Mouse (Mus musculus) cortical plate, adult 2 months (tissue): ENCODE measurements around the gene Atad5. TPM values are rescaled to one million over a fixed set of nuclear protein-coding genes. Genes with fewer than 3 reads are reported as not detected.
A peak's percentile ranks its signal among the peaks of the same experiment; 100 is the strongest.

ENCODE experiments used
- H3K27ac ChIP-seq: fragments of 200-500 bp; 2 replicates; pipeline ENCODE4 v1.5.1; 2012; ENCODE audit warnings: low read length, control low read depth, inconsistent platforms; ENCODE audit not compliant: insufficient read depth
- H3K4me1 ChIP-seq: fragments of 200-500 bp; 2 replicates; pipeline ENCODE4 v1.6.1; 2011; ENCODE audit warnings: low read length; ENCODE audit not compliant: control insufficient read depth, insufficient read depth
- H3K4me3 ChIP-seq: fragments of 200-500 bp; 2 replicates; pipeline ENCODE4 v1.5.1; 2011; ENCODE audit warnings: mild to moderate bottlenecking, low read length, control low read depth; ENCODE audit not compliant: insufficient read depth
- CTCF ChIP-seq: fragments of 200-500 bp; IDR thresholded peaks from 2 replicates; pipeline ENCODE4 v1.5.1; 2011; ENCODE audit warnings: mild to moderate bottlenecking, control low read depth, low read length; ENCODE audit not compliant: insufficient read depth; ENCODE audit errors: extremely low read depth
- POLR2A ChIP-seq: fragments of 200-500 bp; IDR thresholded peaks from 2 replicates; pipeline ENCODE4 v1.6.1; 2011; ENCODE audit warnings: mild to moderate bottlenecking, low read length, control low read depth; ENCODE audit not compliant: insufficient read depth; ENCODE audit errors: extremely low read depth
- polyA plus RNA-seq: library from polyadenylated mRNA; depleted of rRNA; stranded (reverse); fragments of >200 nt; gene quantifications from 2 replicates; pipeline ENCODE4 v1.2.3, GENCODE M21; 2012

Atad5 gene
- polyA plus RNA-seq, 1 experiment: 2.9 TPM

DNA sequence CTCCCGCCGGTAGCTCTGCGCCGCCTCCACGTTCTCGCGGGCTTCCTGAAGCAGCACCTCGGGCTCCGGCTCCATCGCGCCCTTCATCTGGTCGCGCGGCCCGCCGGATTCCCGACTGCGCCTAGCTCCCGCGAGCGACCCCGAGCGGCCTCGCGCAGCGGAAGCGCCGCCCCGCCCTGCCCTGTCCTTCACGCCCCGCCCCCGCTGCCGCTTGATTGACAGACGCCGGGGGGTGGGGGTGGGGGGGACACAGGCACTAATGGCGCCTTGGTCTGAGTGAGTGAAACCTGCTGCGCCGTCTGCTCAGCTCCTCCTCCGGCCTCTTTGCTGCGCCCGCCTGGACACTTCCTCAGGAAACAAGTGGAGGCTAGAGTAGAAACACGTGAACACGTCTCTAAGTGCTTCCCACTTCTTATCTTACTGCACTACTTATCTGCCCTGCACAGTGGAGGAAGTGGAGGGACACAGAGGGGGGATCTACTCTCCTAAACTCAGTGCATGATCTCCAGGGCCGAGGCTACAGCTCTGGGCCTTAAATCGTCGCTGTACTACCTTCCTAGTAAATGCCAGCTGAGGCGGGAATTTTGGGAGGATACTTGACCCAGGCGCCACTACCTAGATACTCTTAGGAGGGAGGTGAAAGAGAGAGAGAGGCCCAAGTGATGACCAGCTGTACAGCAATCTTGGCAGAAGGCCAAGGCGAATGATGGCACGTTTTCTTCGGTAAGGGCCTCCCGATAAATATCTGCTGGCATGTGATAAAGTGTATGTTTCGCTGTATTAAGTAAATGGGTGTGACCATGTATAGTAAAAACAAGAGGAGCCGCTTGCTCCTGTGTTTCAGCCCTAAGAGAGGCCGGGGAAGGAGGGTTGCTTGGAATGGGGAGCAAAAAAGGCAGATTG is 8.1 kb upstream of the Atad5 start, which contains the start of gene Crlf3:
Gene Crlf3, minus strand, starts transcription at position 166 of the 903 bp plus-strand sequence.
- peak within 1 kb of the TSS; percentile 65 for H3K4me3 ChIP-seq
- peak within 1 kb of the TSS; percentile 71 for H3K27ac ChIP-seq
- TF ChIP-seq POLR2A: peak; percentile 49; the same call in 1 of the 2 replicates
- no peak for TF ChIP-seq CTCF
- peaks cover 4% of the 10 kb centered on the region; the same call in 1 of the 2 replicates for H3K4me1 ChIP-seq

- Histone ChIP-seq H3K4me1 (peaks cover 4% of the 10 kb centered on the region; the same call in 1 of the 2 replicates), H3K4me3 (no peak overlapping the region; the same call in 1 of the 2 replicates), H3K27ac (no peak overlapping the region)
- TF ChIP-seq CTCF: no peak
- TF ChIP-seq POLR2A: no peak
Observed at GRCm38 (mm10) chr11:80081786-80082319, 7.3 kb upstream of the Atad5 start.

DNA sequence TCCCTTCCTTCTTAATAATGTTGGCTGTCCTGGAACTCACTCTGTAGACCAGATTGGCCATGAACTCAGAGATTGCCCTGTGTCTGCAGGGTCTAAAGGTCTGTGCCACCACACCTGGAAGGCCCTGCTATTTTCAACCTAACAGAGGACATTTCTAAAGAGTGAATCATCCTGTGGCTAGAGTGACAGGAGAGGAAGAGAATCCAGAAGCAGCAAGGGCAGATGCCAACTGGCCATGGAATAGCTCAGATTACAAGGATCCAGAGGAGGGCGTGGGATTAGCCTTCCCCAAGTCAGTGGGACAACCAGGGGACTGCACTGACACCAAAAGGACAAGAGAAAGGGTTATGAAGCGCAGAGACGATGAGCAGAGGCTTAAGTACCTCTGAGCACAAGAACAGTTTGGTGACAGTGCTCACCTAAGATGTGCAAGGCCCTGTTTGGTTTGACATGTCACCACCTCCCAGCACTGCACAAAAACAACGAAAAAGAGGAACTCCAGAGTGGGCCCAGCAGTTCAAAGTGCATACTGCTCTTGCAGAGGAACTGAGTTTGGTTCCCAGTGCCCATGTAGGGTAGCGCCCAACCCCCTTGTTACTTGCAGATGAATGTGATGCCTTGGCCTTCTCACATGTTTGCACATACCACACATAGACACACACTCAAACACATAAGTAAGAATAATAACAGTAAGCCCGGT is 3.7 kb upstream of the Atad5 start:
- H3K4me1 ChIP-seq: peaks cover 4% of the 10 kb centered on the region; the same call in 1 of the 2 replicates
- TF ChIP-seq POLR2A (no peak), CTCF (no peak)
- no peak overlapping the region for H3K4me3 ChIP-seq

DNA sequence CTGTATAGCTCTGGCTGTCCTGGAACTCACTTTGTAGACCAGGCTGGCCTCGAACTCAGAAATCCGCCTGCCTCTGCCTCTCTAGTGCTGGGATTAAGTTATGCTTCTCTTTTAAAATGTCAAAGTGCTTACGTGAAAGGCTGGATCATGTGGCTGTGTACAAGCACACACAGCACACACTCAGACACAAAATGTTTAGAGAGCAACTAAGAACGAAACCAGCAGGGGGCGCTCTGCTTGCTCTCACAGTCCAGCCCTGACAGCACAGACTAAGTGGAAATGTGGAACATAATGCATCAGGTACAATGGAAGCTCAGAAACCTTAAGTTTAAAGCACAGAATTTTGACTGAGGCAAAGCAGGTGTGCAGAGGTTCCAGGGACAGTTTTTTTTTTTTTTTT is 2.4 kb upstream of the Atad5 start:
- Histone ChIP-seq H3K4me3 (no peak overlapping the region), H3K4me1 (no peaks in the 10 kb centered on the region), H3K27ac (no peak overlapping the region)
- TF ChIP-seq CTCF: peak; percentile 78
- TF ChIP-seq POLR2A: no peak

More for the DNA sequence above, 3.7 kb upstream of the Atad5 start:
- no peak overlapping the region for H3K27ac ChIP-seq

GRCm38 (mm10) chr11:80089817-80090214 is 616 bp downstream of the Atad5 start:
- Histone ChIP-seq H3K27ac (no peak overlapping the region), H3K4me3 (peak overlapping the region; percentile 52), H3K4me1 (no peaks in the 10 kb centered on the region)
- no peak for TF ChIP-seq CTCF
- TF ChIP-seq POLR2A: no peak

DNA sequence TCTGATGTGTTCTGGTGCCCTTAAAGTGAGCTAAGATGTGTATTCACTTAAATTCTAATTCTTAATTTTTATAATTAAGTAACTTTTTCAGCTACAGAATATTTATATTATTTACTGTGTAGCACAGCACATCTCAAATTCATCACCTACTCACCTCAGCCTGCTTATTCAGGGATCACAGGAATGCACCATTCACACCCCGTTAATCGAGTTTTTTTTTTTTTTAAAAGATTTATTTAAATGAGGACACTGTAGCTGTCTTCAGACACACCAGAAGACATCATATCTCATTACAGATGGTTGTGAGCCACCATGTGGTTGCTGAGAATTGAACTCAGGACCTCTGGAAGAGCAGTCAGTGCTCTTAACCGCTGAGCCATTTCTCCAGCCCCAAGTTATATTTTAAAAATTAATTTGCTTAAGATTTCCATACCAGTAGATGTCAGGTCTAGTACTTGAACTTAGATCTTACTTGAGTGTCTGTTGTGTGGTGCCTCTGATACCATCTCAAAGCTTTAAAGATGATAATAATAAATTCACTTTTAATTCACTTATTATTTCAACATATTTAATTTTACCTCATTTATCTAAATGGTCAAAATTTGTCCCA is 1.5 kb downstream of the Atad5 start:
- TF ChIP-seq POLR2A (no peak), CTCF (no peak)
- H3K4me3 ChIP-seq: no peak overlapping the region; the same call in 1 of the 2 replicates
- no peak overlapping the region for H3K27ac ChIP-seq
- no peaks in the 10 kb centered on the region for H3K4me1 ChIP-seq

GRCm38 (mm10) chr11:80098444-80099056 is 9.3 kb downstream of the Atad5 start:
- no peaks in the 10 kb centered on the region for H3K4me1 ChIP-seq
- H3K4me3 ChIP-seq: no peak overlapping the region
- TF ChIP-seq POLR2A (no peak), CTCF (no peak)
- H3K27ac ChIP-seq: no peak overlapping the region

DNA sequence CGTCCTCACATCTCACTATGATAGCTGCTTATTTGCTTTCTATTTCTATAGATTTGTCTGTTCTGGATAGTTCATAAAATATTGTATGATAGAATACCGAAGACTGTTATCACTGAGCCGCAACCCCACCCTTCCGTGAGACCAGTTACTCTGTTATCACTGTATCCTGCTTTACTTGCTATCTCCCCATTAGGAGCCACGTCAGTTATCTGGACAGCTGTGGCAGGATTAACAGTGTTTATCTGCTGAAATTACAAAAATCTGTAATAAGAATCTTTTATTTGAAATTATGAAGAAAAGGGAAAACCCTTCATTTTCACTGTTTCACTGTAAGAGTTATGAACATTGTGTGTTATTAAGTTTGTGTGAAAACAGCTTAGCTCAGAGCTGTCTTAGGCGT is 12.1 kb downstream of the Atad5 start:
- no peak overlapping the region for H3K4me3 ChIP-seq
- H3K4me1 ChIP-seq: no peaks in the 10 kb centered on the region
- TF ChIP-seq CTCF (no peak), POLR2A (no peak)
- H3K27ac ChIP-seq: no peak overlapping the region

- Histone ChIP-seq H3K27ac (no peak overlapping the region), H3K4me3 (no peak overlapping the region), H3K4me1 (no peaks in the 10 kb centered on the region)
- TF ChIP-seq POLR2A: no peak
- TF ChIP-seq CTCF: no peak
Observed at GRCm38 (mm10) chr11:80104407-80104806, 15.2 kb downstream of the Atad5 start.
